Mouse (Mus musculus) liver, embryonic 14.5 days (tissue): ENCODE measurements around the gene Capn11.

Experiments used
- CTCF ChIP-seq: IDR thresholded peaks from 2 replicates; pipeline ENCODE4 v1.5.1; 2016; ENCODE audit warnings: antibody characterized with exemption, low read depth, control low read depth
- EP300 ChIP-seq: IDR thresholded peaks from 2 replicates; pipeline ENCODE4 v1.6.1; 2016; ENCODE audit warnings: antibody characterized with exemption, low read depth

- peak; percentile 95 for TF ChIP-seq CTCF
- no peak for TF ChIP-seq EP300
These were observed 77.5 kb downstream of the Capn11 start for GRCm38 (mm10) chr17:45581567-45581983.
